Mouse (Mus musculus): Measurements from ENCODE around the gene Apom.

GRCm38 (mm10) chr17:35168541-35169207 lies 36.8 kb upstream of the Apom start:
- TF ChIP-seq POLR2A (IDR thresholded peaks at IDR 0.05; ENCODE audit: low read depth, low read length) (no peak), CTCF (IDR thresholded peaks at IDR 0.05; ENCODE audit: borderline replicate concordance, insufficient read depth, low read length) (no peak)
